Mouse (Mus musculus) kidney, postnatal 10 days (tissue): ENCODE results near the gene Sh3kbp1.
"Not testable (repeated sequence)": the region's sequence is repeated elsewhere in the genome, so short reads cannot be mapped to it uniquely, and the experiment has no call there.

ENCODE experiments used
- DNase-seq: peaks from one replicate; pipeline ENCODE4 v3.0.0; 2021; ENCODE audit warnings: mixed read lengths

The Sh3kbp1 gene

GRCm38 (mm10) chrX:159626907-159627587 lies at the start of gene Sh3kbp1:
Gene Sh3kbp1 (plus strand): TSS chrX:159627272.
- DNase-seq = peak; percentile 88

- not testable (repeated sequence) for DNase-seq
Observed at GRCm38 (mm10) chrX:159584738-159585137, 42.3 kb upstream of the Sh3kbp1 start.

DNA sequence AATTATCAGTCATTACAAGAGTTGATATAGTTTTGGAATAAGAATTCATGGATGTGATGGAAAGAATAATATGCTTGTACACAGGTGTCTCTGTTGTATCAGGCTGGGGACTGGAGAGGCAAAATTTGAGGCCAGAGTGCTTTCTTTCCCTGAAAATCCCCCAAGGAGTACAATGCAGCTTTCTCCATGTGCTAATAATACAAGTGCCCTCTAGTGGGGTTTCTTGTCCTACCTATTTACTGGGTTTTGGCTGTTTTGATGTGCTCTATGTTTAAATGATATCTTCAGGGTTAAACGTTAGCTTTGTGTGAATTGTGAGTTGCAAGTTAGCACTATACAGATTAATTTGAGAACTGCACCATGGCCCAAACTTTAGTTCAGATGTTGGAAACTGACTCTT lies 35.4 kb upstream of the Sh3kbp1 start:
- DNase-seq = no peak

DNA sequence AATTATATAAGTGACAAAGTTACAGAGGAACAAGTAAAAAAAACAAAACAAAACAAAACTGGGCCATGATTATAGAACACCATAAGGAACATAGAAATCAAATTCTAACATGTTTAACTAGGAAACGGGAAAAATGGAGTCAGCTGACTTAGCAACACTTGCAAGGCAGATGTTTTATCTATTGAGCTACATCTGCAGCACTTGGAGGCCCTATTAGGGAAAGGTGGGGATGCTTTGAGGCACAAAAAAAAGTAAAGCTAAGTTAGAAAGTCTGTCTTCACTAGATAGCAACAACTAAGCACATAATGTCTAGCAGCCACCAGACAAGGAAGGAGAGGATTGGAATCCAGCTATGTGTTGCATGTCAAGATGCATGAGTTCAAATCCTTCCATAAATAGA lies 29.6 kb upstream of the Sh3kbp1 start:
- no peak for DNase-seq

GRCm38 (mm10) chrX:159604832-159605231 lies 22.2 kb upstream of the Sh3kbp1 start:
- no peak for DNase-seq

DNA sequence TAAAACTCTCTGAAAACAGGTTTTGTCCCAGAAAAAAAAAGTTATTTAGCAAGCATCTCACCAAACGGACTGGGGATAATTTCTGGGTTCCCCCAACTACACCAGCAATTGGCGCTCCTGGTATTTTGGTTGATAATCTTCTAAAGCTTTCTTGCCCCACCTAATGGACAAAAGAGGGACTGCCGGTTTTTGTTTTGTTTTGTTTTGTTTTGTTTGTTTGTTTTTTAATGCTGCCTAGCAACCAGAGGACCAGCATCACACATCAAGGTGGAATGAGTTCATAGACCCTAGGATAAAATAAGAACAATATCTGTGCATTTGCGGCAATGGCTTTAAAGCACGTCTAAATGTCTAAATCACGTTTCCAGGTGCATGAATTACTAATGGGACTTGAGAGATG lies 20.1 kb upstream of the Sh3kbp1 start:
- peak; percentile 22 for DNase-seq

- DNase-seq = peak; percentile 26
Observed at GRCm38 (mm10) chrX:159626208-159626906, 715 bp upstream of the Sh3kbp1 start.

DNA sequence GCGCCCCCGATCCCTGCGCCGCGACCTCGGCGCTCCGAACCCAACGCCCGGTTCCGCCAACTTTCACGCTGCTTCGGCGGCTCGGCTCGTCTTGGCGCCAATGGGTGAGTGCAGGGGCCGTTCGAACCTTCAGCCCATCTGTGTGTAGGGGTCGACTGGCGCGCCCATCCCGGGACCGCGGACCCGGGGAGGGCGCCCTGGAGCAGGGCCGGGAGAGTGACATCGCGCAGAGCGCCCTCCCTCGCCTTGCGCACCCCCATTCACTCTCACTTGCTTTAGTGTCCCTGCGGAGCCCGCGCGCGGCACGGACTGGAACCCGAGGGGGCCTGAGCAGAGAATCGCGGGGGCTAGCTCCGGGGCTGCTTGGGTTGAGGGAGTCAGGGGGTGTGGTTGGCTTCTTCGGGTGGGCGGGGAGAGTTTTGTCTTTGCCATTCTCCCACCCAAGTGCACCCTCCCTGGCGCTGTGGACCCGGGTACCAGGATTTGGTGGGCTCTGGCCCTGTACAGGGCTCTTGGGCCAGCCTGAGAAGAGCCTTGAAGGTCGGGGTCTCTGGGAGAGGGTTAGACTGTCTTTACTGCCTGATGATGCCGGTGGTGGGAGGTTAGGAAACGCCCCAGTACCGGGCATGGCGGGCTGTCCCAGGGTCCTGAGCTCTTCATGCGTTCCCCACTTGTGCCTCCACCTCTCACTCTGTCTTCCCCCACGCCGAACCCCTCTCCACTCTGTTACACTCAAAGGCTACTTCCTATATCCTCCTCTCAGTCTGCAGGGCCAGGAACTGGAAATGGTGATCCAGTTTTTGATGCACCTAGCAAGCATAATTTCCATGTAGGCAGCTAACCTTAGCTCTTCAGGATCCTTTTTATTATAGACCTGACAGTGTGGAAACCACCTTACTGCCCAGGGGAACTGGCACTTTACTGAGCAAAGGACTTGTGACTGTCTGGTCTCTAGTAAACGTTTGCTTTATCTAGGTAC lies 805 bp downstream of the Sh3kbp1 start:
- DNase-seq = peak; percentile 56

- DNase-seq = no peak
Observed at GRCm38 (mm10) chrX:159628629-159629028, 1.6 kb downstream of the Sh3kbp1 start.

DNA sequence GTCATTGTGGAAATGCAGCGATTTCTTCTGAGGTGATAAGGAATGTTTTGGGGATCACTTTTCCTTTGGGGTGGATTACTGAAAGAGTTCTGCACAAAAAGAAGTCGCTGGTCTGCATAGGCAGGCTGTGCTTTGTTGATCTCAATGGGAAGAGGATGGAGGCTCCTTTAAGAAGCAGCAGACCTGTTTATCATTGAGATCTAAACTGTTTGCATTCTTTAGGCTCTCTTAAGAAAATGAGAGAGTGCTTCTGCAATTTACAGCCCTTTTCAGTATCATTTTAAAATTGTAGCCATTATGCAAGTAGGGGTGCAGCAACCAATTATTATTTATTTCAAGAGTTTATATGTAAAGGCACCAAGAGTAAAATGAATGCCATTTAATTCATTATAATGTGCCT lies 2.1 kb downstream of the Sh3kbp1 start:
- no peak for DNase-seq

- DNase-seq = no peak
Observed at GRCm38 (mm10) chrX:159638500-159639227, 11.6 kb downstream of the Sh3kbp1 start.

DNA sequence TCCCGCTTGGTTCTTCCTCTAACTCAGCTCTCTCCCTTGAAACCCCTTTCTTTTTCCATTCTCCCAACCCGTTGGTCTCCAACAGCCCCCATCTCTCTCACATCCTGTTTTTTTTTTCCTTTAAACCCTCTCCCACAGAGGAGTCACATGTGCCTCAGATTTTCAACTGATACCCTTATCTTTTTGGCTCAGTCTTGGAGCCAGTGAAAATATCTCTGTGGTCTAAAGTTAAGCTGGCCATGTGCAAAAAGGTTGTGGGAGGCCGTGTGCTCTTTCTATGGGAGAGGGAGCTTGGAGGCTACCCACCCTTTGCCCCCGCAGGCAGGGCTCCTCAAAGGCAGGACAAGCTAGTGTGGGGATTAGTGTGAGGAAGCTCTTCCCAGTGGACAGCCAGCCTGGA lies 12.9 kb downstream of the Sh3kbp1 start:
- no peak for DNase-seq

GRCm38 (mm10) chrX:159645314-159645713 lies 18.2 kb downstream of the Sh3kbp1 start:
- DNase-seq = no peak

- no peak for DNase-seq
Observed at GRCm38 (mm10) chrX:159647564-159647963, 20.5 kb downstream of the Sh3kbp1 start.

- no peak for DNase-seq
Observed at GRCm38 (mm10) chrX:159648598-159648997, 21.5 kb downstream of the Sh3kbp1 start.

DNA sequence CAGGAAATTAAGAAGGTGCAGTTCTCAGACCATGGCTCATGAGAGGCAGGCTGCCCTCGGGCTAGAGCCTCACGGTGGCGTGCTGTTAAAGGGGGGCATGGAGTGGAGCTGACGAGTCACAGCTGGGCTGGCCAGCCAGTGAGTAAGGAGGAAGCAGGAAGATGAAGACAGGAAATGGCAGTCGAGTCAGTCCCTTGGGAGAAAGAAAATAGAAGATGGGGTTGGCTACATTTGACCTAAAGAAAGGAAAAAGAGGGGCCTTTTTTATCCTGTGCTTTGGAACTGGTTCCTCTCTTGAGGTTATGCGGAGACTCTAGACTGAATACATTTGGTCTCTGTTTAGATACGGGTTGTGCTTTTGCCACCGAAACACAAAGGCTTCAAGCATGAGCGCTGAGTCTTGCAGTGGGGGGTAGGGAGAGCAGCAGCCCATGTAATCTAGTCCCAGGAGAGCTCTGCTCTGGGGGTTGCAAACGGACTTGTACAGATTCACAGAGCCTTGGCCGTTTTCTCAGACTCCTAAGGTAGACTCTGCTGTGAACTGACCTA lies 23.1 kb downstream of the Sh3kbp1 start:
- peak; percentile 49 for DNase-seq

DNA sequence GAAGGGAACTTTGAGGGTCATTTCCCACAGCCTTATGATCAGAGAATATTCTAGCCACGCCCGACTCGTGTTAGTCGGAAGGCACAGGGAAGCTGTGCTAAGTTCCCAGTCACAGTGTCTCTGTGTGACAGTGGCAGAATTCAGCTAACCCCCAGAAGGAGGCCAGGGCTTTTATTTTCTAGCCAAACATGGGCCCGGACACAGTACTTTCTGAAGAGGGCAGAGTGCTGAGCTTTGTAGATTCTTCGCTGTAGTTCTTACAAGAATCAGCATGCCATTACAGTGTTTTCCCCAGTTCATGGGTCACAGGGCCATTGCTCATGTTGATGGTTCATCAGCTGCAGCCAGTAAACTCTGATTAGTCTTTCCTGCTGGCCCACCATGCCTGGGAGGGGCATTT lies 23.7 kb downstream of the Sh3kbp1 start:
- DNase-seq = peak; percentile 11

DNA sequence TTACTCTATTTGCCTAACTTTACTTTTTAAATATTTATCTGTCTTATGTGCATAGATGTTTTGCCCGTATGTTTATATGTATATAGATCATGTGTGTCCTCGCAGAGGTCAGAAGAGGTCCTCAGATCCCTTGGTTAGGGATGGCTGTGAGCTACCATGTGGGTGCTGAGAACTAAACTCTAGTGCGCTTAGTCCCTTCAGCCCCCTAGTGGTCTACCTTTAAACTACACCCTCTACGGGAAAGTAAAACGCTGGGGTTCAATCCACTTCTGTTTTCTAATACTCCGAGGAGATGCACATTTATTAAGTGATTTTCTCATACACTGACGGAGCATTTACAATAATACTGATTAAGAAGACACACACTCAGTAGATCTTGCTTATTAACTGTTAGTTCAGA lies 44.3 kb downstream of the Sh3kbp1 start:
- no peak for DNase-seq

- DNase-seq = no peak
Observed at GRCm38 (mm10) chrX:159672466-159672865, 45.4 kb downstream of the Sh3kbp1 start.

- DNase-seq = no peak
Observed at GRCm38 (mm10) chrX:159676242-159676641, 49.2 kb downstream of the Sh3kbp1 start.

GRCm38 (mm10) chrX:159677585-159678319 lies 50.7 kb downstream of the Sh3kbp1 start:
- no peak for DNase-seq
